Mouse (Mus musculus) cortical plate, adult 2 months (tissue): ENCODE results near the gene Syt14.

Experiments used
- CTCF ChIP-seq: fragments of 200-500 bp; IDR thresholded peaks from 2 replicates; pipeline ENCODE4 v1.5.1; 2011; ENCODE audit warnings: mild to moderate bottlenecking, control low read depth, low read length; ENCODE audit not compliant: insufficient read depth; ENCODE audit errors: extremely low read depth
- POLR2A ChIP-seq: fragments of 200-500 bp; IDR thresholded peaks from 2 replicates; pipeline ENCODE4 v1.6.1; 2011; ENCODE audit warnings: mild to moderate bottlenecking, low read length, control low read depth; ENCODE audit not compliant: insufficient read depth; ENCODE audit errors: extremely low read depth

DNA sequence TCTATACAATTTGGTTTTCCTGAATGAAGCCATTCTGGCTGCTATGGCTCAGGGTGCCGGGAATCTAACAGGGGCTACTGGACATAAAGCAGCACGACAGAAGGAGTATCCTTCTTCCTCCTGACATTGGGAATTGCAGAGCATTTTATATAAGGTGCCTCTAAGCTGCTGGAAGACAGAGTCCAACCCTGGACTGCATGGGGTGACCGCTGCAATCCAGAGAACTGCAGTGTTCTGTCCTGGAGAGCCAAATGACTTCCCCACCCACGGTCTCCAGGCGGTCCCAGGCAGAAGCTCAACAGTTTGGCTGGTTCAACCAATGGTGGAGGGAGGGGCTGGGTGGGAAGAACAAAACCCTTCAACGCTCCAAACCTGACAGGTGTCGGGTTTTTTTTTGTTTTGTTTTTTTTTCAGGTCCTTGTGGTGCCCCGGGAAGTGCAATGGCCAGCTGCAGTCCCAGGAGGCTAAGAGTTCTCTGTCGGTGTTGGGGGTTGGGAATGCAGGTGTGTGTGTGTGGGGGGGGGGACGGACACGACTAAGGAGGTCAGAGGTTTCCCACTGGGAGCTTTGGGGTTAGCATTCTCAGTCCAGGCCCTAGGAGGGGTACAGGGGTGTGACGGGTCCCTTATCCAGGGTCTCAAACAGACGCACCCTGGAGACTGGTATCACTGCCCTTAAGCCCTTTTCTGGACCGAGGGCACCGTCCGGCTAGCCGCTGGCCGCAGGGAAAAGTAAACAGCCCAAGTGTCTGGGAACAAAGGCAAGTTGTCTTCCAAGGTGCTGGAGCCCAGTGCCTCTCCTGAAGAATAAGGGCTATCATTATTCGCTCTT, 181.4 kb downstream of the Syt14 start:
- no peak for TF ChIP-seq POLR2A
- TF ChIP-seq CTCF: no peak
